Mouse (Mus musculus): ENCODE data around the gene Glod4. TPM values are rescaled to one million over a fixed set of nuclear protein-coding genes. Genes with fewer than 3 reads are reported as not detected.

The Glod4 gene
- polyA plus RNA-seq, 1 experiment = 165 TPM

- H3K4me1 ChIP-seq (ENCODE audit: control insufficient read depth, insufficient read depth, low read length) = no peaks in the 10 kb centered on the region
- no peak overlapping the region for H3K4me3 ChIP-seq (ENCODE audit: low read depth, low read length)
- H3K36me3 ChIP-seq (ENCODE audit: control insufficient read depth, insufficient read depth, low read length, poor library complexity, severe bottlenecking) = no peaks in the 10 kb centered on the region
- TF ChIP-seq EP300 (IDR thresholded peaks at IDR 0.05; ENCODE audit: insufficient read depth, low read depth, low read length) (no peak), POLR2A (IDR thresholded peaks at IDR 0.05; ENCODE audit: insufficient read depth, low read length) (no peak), CTCF (IDR thresholded peaks at IDR 0.05; ENCODE audit: low read depth, low read length) (no peak)
- no peaks in the 10 kb centered on the region for H3K27me3 ChIP-seq (ENCODE audit: control insufficient read depth, insufficient read depth, low read length, poor library complexity, severe bottlenecking)
- H3K9me3 ChIP-seq (replicated peaks; ENCODE audit: control insufficient read depth, insufficient read depth, low read length, poor library complexity, severe bottlenecking) = no peaks in the 10 kb centered on the region
- no peak overlapping the region for H3K9ac ChIP-seq (ENCODE audit: low read depth, poor library complexity, severe bottlenecking)
- H3K27ac ChIP-seq (ENCODE audit: insufficient read depth, low read length) = no peak overlapping the region
These were observed 90.1 kb downstream of the Glod4 start for GRCm38 (mm10) chr11:76153236-76153951.

- no peaks in the 10 kb centered on the region for H3K36me3 ChIP-seq (ENCODE audit: control insufficient read depth, insufficient read depth, low read length, poor library complexity, severe bottlenecking)
- H3K9me3 ChIP-seq (replicated peaks; ENCODE audit: control insufficient read depth, insufficient read depth, low read length, poor library complexity, severe bottlenecking) = no peaks in the 10 kb centered on the region
- TF ChIP-seq POLR2A (IDR thresholded peaks at IDR 0.05; ENCODE audit: insufficient read depth, low read length) = no peak
- TF ChIP-seq CTCF (IDR thresholded peaks at IDR 0.05; ENCODE audit: low read depth, low read length) = no peak
- no peak for TF ChIP-seq EP300 (IDR thresholded peaks at IDR 0.05; ENCODE audit: insufficient read depth, low read depth, low read length)
- H3K4me3 ChIP-seq (ENCODE audit: low read depth, low read length) = no peak overlapping the region
- no peaks in the 10 kb centered on the region for H3K4me1 ChIP-seq (ENCODE audit: control insufficient read depth, insufficient read depth, low read length)
- H3K9ac ChIP-seq (ENCODE audit: low read depth, poor library complexity, severe bottlenecking) = no peak overlapping the region
- H3K27ac ChIP-seq (ENCODE audit: insufficient read depth, low read length) = no peak overlapping the region
- H3K27me3 ChIP-seq (ENCODE audit: control insufficient read depth, insufficient read depth, low read length, poor library complexity, severe bottlenecking) = no peaks in the 10 kb centered on the region
These were observed 92.5 kb downstream of the Glod4 start for GRCm38 (mm10) chr11:76150980-76151379.

GRCm38 (mm10) chr11:76148055-76149008, 95.2 kb downstream of the Glod4 start:
- no peaks in the 10 kb centered on the region for H3K9me3 ChIP-seq (replicated peaks; ENCODE audit: control insufficient read depth, insufficient read depth, low read length, poor library complexity, severe bottlenecking)
- H3K36me3 ChIP-seq (ENCODE audit: control insufficient read depth, insufficient read depth, low read length, poor library complexity, severe bottlenecking) = no peaks in the 10 kb centered on the region
- TF ChIP-seq CTCF (IDR thresholded peaks at IDR 0.05; ENCODE audit: low read depth, low read length) (no peak), POLR2A (IDR thresholded peaks at IDR 0.05; ENCODE audit: insufficient read depth, low read length) (no peak), EP300 (IDR thresholded peaks at IDR 0.05; ENCODE audit: insufficient read depth, low read depth, low read length) (no peak)
- no peak overlapping the region for H3K9ac ChIP-seq (ENCODE audit: low read depth, poor library complexity, severe bottlenecking)
- no peak overlapping the region for H3K27ac ChIP-seq (ENCODE audit: insufficient read depth, low read length)
- H3K4me3 ChIP-seq (ENCODE audit: low read depth, low read length) = no peak overlapping the region
- no peaks in the 10 kb centered on the region for H3K4me1 ChIP-seq (ENCODE audit: control insufficient read depth, insufficient read depth, low read length)
- H3K27me3 ChIP-seq (ENCODE audit: control insufficient read depth, insufficient read depth, low read length, poor library complexity, severe bottlenecking) = no peaks in the 10 kb centered on the region

- H3K36me3 ChIP-seq (ENCODE audit: control insufficient read depth, insufficient read depth, low read length, poor library complexity, severe bottlenecking) = no peaks in the 10 kb centered on the region
- H3K9ac ChIP-seq (ENCODE audit: low read depth, poor library complexity, severe bottlenecking) = no peak overlapping the region
- H3K27me3 ChIP-seq (ENCODE audit: control insufficient read depth, insufficient read depth, low read length, poor library complexity, severe bottlenecking) = no peaks in the 10 kb centered on the region
- H3K4me1 ChIP-seq (ENCODE audit: control insufficient read depth, insufficient read depth, low read length) = no peaks in the 10 kb centered on the region
- no peak overlapping the region for H3K27ac ChIP-seq (ENCODE audit: insufficient read depth, low read length)
- no peak overlapping the region for H3K4me3 ChIP-seq (ENCODE audit: low read depth, low read length)
- TF ChIP-seq CTCF (IDR thresholded peaks at IDR 0.05; ENCODE audit: low read depth, low read length) = no peak
- TF ChIP-seq POLR2A (IDR thresholded peaks at IDR 0.05; ENCODE audit: insufficient read depth, low read length) = no peak
- no peak for TF ChIP-seq EP300 (IDR thresholded peaks at IDR 0.05; ENCODE audit: insufficient read depth, low read depth, low read length)
- no peaks in the 10 kb centered on the region for H3K9me3 ChIP-seq (replicated peaks; ENCODE audit: control insufficient read depth, insufficient read depth, low read length, poor library complexity, severe bottlenecking)
These were observed 97.1 kb downstream of the Glod4 start for GRCm38 (mm10) chr11:76146187-76147010.

- no peak overlapping the region for H3K4me3 ChIP-seq (ENCODE audit: low read depth, low read length)
- TF ChIP-seq POLR2A (IDR thresholded peaks at IDR 0.05; ENCODE audit: insufficient read depth, low read length) = no peak
- no peak for TF ChIP-seq CTCF (IDR thresholded peaks at IDR 0.05; ENCODE audit: low read depth, low read length)
- no peak for TF ChIP-seq EP300 (IDR thresholded peaks at IDR 0.05; ENCODE audit: insufficient read depth, low read depth, low read length)
- H3K27me3 ChIP-seq (ENCODE audit: control insufficient read depth, insufficient read depth, low read length, poor library complexity, severe bottlenecking) = no peaks in the 10 kb centered on the region
- no peaks in the 10 kb centered on the region for H3K36me3 ChIP-seq (ENCODE audit: control insufficient read depth, insufficient read depth, low read length, poor library complexity, severe bottlenecking)
- H3K9ac ChIP-seq (ENCODE audit: low read depth, poor library complexity, severe bottlenecking) = no peak overlapping the region
- no peak overlapping the region for H3K27ac ChIP-seq (ENCODE audit: insufficient read depth, low read length)
- no peaks in the 10 kb centered on the region for H3K4me1 ChIP-seq (ENCODE audit: control insufficient read depth, insufficient read depth, low read length)
- no peaks in the 10 kb centered on the region for H3K9me3 ChIP-seq (replicated peaks; ENCODE audit: control insufficient read depth, insufficient read depth, low read length, poor library complexity, severe bottlenecking)
These were observed 98.4 kb downstream of the Glod4 start for GRCm38 (mm10) chr11:76145169-76145568.
